Mouse (Mus musculus) hindbrain, embryonic 12.5 days (tissue): ENCODE measurements around the gene Arl5c. TPM values are rescaled to one million over a fixed set of nuclear protein-coding genes. Genes with fewer than 3 reads are reported as not detected.
A peak's percentile ranks its signal among the peaks of the same experiment; 100 is the strongest.

Experiments used
- ATAC-seq: fragments of 200-750 bp; cut with Nextera tagmentation; 2 replicates; pipeline ENCODE4 v1.8.0; 2017; ENCODE audit warnings: moderate TSS enrichment; ENCODE audit not compliant: low FRiP score
- H3K27ac ChIP-seq: fragments of 300-500 bp; sonication (generic); 2 replicates; pipeline ENCODE4 v1.5.1; 2016; ENCODE audit warnings: mild to moderate bottlenecking
- H3K27me3 ChIP-seq: fragments of 300-500 bp; sonication (generic); 2 replicates; pipeline ENCODE4 v1.6.1; 2016; ENCODE audit warnings: mild to moderate bottlenecking
- H3K36me3 ChIP-seq: fragments of 300-500 bp; sonication (generic); 2 replicates; pipeline ENCODE4 v1.6.1; 2016; ENCODE audit warnings: mild to moderate bottlenecking
- H3K4me1 ChIP-seq: fragments of 300-500 bp; sonication (generic); 2 replicates; pipeline ENCODE4 v1.6.1; 2016
- H3K4me2 ChIP-seq: fragments of 300-500 bp; sonication (generic); replicated peaks from 2 replicates; pipeline ENCODE4 v1.6.1; 2016; ENCODE audit warnings: mild to moderate bottlenecking
- H3K4me3 ChIP-seq: fragments of 300-500 bp; sonication (generic); 2 replicates; pipeline ENCODE4 v1.5.1; 2016; ENCODE audit warnings: mild to moderate bottlenecking
- H3K9ac ChIP-seq: fragments of 300-500 bp; sonication (generic); 2 replicates; pipeline ENCODE4 v1.6.1; 2016; ENCODE audit warnings: mild to moderate bottlenecking, moderate library complexity
- H3K9me3 ChIP-seq: fragments of 300-500 bp; sonication (generic); replicated peaks from 2 replicates; pipeline ENCODE4 v1.6.1; 2016; ENCODE audit warnings: mild to moderate bottlenecking
- WGBS: fragments of 180-500 bp; shearing (Covaris S2); methylation state at CpG from one replicate; pipeline ENCODE4 v1.1.7; 2016; 5-methylcytosine and 5-hydroxymethylcytosine counted together
- polyA plus RNA-seq: library from polyadenylated mRNA; unstranded; fragments of >200 nt; fragmentation: Nextera tagmentation; extraction: Ambion mirVana; gene quantifications from 2 replicates; pipeline ENCODE4 v1.2.1, GENCODE M21; 2016

Gene Arl5c
- polyA plus RNA-seq, 1 experiment from 2014 or later: 7.0 TPM

DNA sequence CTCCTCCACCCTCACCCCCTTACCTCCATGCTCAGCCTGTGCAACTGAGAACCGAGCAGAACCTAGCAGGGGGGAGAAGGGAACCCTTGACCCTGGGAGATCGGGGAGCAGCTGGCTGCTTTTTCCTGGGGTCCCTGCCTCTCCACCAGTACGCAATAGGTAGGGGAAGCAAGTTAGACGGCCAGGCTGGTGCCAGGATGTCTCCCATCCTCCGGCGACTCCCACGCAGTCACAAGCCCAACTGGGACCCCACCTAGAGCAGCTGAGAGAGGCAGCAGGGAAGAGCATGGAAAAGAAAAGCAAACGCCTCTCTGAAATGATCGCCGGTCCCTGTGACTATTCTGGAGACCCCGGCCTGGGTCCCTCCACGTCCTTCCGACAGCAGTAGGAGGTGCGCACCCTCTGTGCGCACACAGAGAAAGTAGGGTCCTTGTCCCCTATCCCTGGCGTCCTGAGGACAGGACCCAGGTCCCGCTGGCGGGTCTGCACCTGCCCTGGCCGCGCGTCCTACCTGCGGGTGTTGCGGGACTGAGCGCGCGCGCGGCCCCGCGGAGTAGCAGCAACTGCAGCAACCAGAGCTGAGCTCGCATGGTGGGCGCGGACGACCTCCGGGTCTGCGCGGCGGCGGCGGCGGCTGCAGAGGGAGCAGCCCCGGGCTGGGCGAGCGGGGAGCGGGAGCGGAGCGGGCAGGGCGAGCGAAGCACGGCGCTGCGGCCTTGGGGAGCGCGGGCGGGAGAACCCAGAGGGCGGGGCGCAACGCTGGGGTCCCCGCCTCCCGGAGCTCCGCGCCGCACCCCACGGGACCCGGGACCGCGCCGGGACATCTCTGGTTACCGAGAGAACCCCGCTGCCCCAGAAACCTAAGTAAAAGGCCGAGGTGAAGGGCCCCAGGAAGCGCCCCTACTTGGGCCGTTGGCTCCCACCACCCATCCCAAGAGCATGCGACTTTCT is 10.0 kb downstream of the Arl5c start, which contains the start of gene Plxdc1:
Gene Plxdc1, minus strand, starts transcription at position 718 of the 951 bp plus-strand sequence.
- no peak within 1 kb of the TSS for H3K27ac ChIP-seq
- H3K9me3 ChIP-seq: no peaks in the 10 kb centered on the region
- peaks cover 42% of the 10 kb centered on the region for H3K27me3 ChIP-seq
- ATAC-seq: no peak
- H3K4me2 ChIP-seq: peak within 1 kb of the TSS; percentile 66
- H3K36me3 ChIP-seq: no peaks in the 10 kb centered on the region
- peak within 1 kb of the TSS; percentile 56 for H3K9ac ChIP-seq
- H3K4me3 ChIP-seq: peak within 1 kb of the TSS; percentile 70
- peaks cover 27% of the 10 kb centered on the region for H3K4me1 ChIP-seq
- 3% methylated on average over 72 of the region's 74 CpGs for WGBS

DNA sequence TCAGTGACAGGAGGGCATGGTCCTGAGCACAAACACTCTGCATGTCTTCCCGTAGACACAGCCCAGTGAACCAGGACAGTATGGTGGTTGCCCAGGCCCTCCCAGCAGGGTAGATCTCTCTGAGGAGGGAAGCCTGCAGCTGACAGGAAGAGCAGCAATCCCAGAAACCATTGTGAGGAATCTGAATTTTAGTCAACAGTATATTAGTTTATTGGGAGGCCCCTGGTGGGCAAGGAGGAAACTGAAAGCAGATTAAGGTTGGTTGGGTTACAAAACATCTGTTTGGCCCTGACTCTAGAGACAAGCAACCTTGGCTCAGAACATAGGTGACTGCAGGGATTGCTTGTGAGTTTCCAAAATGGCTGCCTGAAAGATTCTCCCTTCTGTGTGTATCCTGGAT is 12.0 kb downstream of the Arl5c start:
- no peaks in the 10 kb centered on the region for H3K9me3 ChIP-seq
- ATAC-seq: no peak
- H3K36me3 ChIP-seq: no peaks in the 10 kb centered on the region
- H3K4me2 ChIP-seq: no peak overlapping the region
- H3K27me3 ChIP-seq: peaks cover 42% of the 10 kb centered on the region
- 62% methylated on average over 1 of the region's 1 CpGs for WGBS
- peaks cover 16% of the 10 kb centered on the region for H3K4me1 ChIP-seq
- no peak overlapping the region for H3K4me3 ChIP-seq
- H3K9ac ChIP-seq: no peak overlapping the region
- no peak overlapping the region for H3K27ac ChIP-seq

DNA sequence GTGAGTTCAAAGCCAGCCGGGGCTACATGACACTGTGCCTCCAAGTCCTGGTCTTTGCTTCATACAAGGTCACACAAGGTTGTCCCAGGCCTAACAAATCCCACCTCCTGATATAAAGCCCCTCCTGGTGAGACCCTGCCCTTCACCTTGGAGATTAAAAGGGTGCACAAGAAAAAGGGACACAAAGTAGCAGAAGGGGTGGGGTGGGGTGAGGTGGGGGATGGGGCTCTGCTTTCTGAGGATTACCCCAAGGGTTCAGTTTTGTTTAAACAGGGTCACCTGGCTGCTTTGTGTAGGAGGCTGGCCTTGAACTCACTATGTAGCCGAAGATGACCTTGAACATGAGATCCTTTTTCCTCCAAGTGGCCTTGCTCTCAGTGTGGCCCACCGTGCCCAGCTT is 12.5 kb downstream of the Arl5c start:
- ATAC-seq: no peak
- 90% methylated on average over 3 of the region's 3 CpGs for WGBS
- Histone ChIP-seq H3K27ac (no peak overlapping the region), H3K4me1 (peaks cover 16% of the 10 kb centered on the region), H3K27me3 (peaks cover 42% of the 10 kb centered on the region), H3K9me3 (no peaks in the 10 kb centered on the region), H3K36me3 (no peaks in the 10 kb centered on the region), H3K4me3 (no peak overlapping the region), H3K4me2 (no peak overlapping the region), H3K9ac (no peak overlapping the region)

DNA sequence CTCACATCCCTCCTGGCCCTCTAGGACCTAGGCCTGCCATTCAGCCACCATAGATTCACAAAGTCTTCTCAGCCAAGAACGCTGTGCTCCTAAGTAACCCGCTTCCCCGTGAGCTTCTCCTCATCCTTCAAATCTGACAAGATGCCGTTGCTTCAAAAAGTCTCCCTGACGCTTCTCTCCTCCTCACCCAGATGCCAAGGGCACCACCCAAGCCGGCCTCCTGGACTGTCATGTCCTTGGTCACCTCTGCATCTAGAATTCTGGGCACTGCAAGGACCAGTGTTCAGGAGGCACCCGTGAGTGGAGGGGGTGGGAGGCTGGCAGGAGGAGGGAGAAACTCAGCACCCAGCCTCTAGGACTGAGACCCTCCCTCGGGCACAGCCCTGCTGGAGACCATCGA is 13.3 kb downstream of the Arl5c start:
- WGBS: 91% methylated on average over 9 of the region's 9 CpGs
- no peak for ATAC-seq
- H3K36me3 ChIP-seq: no peaks in the 10 kb centered on the region
- no peak overlapping the region for H3K4me3 ChIP-seq
- no peak overlapping the region for H3K4me2 ChIP-seq
- no peaks in the 10 kb centered on the region for H3K9me3 ChIP-seq
- H3K27ac ChIP-seq: no peak overlapping the region
- H3K4me1 ChIP-seq: peaks cover 16% of the 10 kb centered on the region
- H3K27me3 ChIP-seq: peaks cover 42% of the 10 kb centered on the region
- no peak overlapping the region for H3K9ac ChIP-seq

DNA sequence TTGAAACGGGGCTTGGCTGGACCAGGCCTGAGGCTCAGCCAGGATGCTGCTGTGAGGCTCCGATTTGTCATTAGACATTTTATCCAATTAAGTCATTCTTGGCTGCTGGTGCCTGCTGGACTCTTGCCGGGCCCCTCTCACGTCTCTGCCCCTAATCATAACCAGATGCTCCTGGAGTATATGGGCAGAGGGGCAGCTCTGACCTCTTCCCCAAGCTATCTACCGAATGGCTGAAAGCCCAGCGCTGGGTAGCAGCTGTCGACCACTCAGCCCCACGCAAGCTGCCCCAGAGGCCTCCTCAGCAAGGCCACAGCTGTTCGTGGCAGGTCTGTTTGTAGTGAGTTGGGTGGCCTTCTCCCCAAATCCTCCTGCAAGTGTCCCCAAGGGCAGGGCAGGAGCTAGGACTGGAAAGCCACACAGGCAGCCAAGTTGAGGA is 15.4 kb downstream of the Arl5c start:
- Histone ChIP-seq H3K4me2 (no peak overlapping the region), H3K9me3 (no peaks in the 10 kb centered on the region), H3K4me1 (0 out of 2 replicates have a peak, but pooled peaks cover 3% of the 10 kb centered on the region), H3K27ac (no peak overlapping the region), H3K27me3 (peaks cover 25% of the 10 kb centered on the region), H3K36me3 (no peaks in the 10 kb centered on the region), H3K4me3 (no peak overlapping the region), H3K9ac (no peak overlapping the region)
- 48% methylated on average over 9 of the region's 9 CpGs for WGBS
- ATAC-seq: no peak

DNA sequence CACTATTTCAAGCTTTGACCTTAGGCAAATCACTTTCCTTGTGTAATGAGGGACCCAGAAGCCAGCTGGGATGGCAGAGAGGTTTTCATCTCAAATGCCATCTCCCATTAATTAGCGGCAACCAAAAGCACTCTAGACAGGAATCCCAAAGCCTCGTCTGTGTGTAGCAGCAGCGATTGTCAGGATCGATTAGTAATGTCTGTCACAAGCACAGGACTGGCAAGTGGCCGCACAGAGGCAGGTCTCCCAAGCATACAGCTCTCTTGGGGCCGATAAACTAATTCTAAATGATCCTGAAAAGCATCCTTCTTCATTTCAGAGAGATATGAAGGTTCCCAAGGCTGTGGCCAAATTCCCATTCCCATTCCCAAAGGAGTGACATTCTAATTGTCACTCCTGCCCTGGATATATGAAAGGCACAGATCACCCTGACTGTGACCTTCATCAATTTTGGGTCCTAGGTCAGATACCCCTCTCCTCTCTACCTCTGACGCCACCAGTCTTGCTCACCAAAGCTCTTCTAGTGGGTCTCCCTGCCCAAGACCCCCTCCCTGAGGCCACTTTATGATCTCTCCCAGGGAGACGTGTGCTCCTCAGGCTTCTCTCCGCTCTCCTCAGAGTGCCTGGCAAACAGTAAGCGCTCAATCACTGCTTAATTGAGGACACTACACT is 16.0 kb downstream of the Arl5c start:
- Histone ChIP-seq H3K36me3 (no peaks in the 10 kb centered on the region), H3K27ac (no peak overlapping the region), H3K9ac (no peak overlapping the region), H3K9me3 (no peaks in the 10 kb centered on the region), H3K27me3 (peaks cover 19% of the 10 kb centered on the region), H3K4me2 (no peak overlapping the region), H3K4me3 (no peak overlapping the region), H3K4me1 (0 out of 2 replicates have a peak, but pooled peaks cover 3% of the 10 kb centered on the region)
- 67% methylated on average over 10 of the region's 10 CpGs for WGBS
- no peak for ATAC-seq

DNA sequence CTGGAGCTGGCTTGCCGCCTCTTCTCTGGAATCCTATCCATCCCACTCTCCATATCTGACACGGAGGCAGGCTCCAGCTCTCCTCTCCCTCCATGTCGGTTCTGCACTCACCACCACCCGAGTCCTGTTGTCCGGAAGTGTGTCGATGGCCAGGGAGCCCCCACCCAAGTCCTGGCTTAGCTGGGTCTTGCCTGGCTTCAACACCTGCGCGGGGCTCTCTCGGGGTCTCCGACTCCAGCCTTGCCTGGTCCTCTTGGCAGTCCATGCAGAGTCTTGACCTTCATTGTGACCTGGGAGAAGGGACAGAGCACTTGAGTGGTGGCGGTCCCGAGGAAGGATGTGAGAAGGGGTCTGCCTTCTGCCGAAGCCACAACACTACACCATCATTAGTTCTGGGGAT is 17.6 kb downstream of the Arl5c start:
- no peak for ATAC-seq
- 87% methylated on average over 13 of the region's 13 CpGs for WGBS
- no peaks in the 10 kb centered on the region for H3K9me3 ChIP-seq

DNA sequence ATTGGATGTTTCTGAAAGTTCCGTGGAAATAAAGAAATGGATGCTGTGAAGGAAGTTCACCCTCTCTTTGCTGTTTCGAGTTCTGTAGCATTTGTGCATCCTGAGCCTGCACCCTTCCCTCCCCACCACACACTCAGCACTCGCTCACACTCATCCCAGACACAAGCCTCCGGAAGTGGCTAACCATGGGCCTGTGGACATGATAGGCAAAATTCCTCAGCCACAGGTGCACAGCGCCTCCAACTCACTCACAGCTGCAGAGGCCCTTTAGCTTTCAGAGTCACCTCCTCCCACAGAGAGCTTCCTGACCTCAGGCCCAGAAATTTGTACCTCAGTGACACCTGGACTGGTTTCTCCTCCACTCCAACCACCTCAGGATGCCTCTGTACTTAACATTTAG is 18.2 kb downstream of the Arl5c start:
- H3K4me2 ChIP-seq: no peak overlapping the region
- 0 out of 2 replicates have a peak, but pooled peaks cover 3% of the 10 kb centered on the region for H3K4me1 ChIP-seq
- H3K9me3 ChIP-seq: no peaks in the 10 kb centered on the region
- no peaks in the 10 kb centered on the region for H3K36me3 ChIP-seq
- 0 out of 2 replicates have a peak, but pooled peaks cover 2% of the 10 kb centered on the region for H3K27me3 ChIP-seq
- no peak for ATAC-seq
- no peak overlapping the region for H3K4me3 ChIP-seq
- WGBS: 83% methylated on average over 5 of the region's 5 CpGs
- H3K27ac ChIP-seq: no peak overlapping the region
- no peak overlapping the region for H3K9ac ChIP-seq

More for the DNA sequence above, 17.6 kb downstream of the Arl5c start:
- Histone ChIP-seq H3K4me1 (0 out of 2 replicates have a peak, but pooled peaks cover 3% of the 10 kb centered on the region), H3K27ac (no peak overlapping the region), H3K4me3 (no peak overlapping the region), H3K4me2 (no peak overlapping the region), H3K9ac (no peak overlapping the region), H3K27me3 (0 out of 2 replicates have a peak, but pooled peaks cover 6% of the 10 kb centered on the region), H3K36me3 (no peaks in the 10 kb centered on the region)

DNA sequence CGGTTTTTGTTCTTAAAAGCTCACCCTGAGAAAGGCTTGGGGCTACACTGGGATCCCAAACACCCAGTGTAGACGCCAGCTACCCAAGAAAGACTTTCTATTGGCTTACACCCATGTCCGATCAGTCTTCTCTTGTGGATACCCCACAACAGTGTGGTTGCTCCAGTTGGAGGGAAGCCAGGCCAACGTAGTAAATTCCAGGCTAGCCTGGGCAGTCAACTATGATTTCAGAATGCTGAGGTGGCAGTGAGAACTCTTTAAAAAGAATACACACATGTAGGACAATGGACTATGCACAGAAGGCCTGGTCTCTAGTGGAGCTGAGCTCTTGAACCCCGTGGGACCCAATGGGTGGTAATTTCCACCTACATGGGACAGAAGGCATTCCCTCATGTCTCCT is 21.2 kb downstream of the Arl5c start:
- Histone ChIP-seq H3K4me3 (no peak overlapping the region), H3K27ac (no peak overlapping the region), H3K36me3 (no peaks in the 10 kb centered on the region), H3K9ac (no peak overlapping the region), H3K9me3 (no peaks in the 10 kb centered on the region), H3K27me3 (no peaks in the 10 kb centered on the region), H3K4me2 (no peak overlapping the region), H3K4me1 (no peaks in the 10 kb centered on the region)
- 87% methylated on average over 5 of the region's 5 CpGs for WGBS
- ATAC-seq: no peak

DNA sequence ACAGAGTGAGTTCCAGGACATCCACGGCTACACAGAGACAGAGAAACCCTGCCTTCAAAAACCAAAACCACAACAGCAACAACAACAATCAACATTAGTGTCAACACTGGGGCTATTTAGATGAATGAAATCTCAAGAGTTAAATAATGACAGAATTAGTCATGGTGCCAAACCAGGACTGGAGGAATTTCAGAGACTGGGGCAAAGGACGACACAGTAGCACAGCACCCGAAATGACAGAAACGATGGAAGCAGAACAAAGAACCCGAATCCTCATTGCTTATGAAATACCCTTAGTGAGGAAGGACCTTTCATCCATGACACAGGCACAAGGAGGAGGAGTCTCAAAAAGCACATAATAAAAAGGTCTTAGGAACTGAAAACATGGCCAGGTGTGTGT is 21.8 kb downstream of the Arl5c start:
- Histone ChIP-seq H3K27ac (no peak overlapping the region), H3K4me1 (no peaks in the 10 kb centered on the region), H3K4me2 (no peak overlapping the region), H3K36me3 (no peaks in the 10 kb centered on the region), H3K9me3 (no peaks in the 10 kb centered on the region), H3K9ac (no peak overlapping the region), H3K4me3 (no peak overlapping the region), H3K27me3 (no peaks in the 10 kb centered on the region)
- WGBS: 83% methylated on average over 5 of the region's 5 CpGs
- ATAC-seq: no peak

DNA sequence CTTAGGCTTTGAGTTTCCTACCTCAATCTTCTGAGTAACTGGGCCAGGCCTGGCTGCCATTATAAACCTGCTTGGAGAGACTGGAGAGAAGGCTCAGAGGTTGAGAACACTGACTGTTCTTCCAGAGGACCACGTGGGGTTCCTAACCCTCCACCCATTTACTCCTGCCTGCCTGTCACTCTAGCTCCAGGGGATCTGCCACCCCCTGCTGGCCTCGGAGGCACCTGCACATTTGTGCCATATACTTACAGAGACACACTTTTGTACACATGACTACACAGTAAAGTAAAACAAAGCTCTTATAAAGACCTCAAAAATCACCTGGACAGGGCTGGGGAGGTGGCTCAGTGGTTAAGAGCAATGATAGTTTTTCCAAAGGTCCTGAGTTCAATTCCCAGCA is 23.5 kb downstream of the Arl5c start:
- Histone ChIP-seq H3K9me3 (no peaks in the 10 kb centered on the region), H3K4me1 (no peaks in the 10 kb centered on the region; the same call in 1 of the 2 replicates)

DNA sequence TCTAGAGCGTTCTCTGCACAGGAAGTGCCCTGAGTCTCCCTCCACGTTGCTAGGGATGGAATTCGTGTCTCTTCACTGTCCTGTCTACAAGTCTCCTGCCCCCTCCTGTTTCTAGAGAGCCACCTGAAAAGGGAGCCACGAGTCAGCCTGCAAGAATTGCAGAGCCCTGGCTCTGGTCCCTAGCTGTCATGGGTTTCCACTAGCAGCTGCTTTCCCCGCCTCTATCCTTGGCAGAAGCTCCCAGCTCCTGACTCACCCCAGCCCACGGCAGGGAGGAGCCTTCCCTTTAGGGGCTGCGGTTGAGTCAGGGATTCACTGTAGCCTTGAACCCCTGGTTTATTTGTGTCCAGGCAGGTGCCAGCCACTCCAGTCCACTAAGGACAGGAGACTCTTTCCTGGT is 24.7 kb downstream of the Arl5c start:
- H3K27me3 ChIP-seq: no peaks in the 10 kb centered on the region
- H3K9me3 ChIP-seq: no peaks in the 10 kb centered on the region
- no peaks in the 10 kb centered on the region; the same call in 1 of the 2 replicates for H3K4me1 ChIP-seq
- H3K4me3 ChIP-seq: no peak overlapping the region
- H3K27ac ChIP-seq: no peak overlapping the region
- H3K9ac ChIP-seq: no peak overlapping the region
- H3K4me2 ChIP-seq: no peak overlapping the region
- no peaks in the 10 kb centered on the region for H3K36me3 ChIP-seq
- ATAC-seq: no peak
- WGBS: 42% methylated on average over 7 of the region's 7 CpGs

More for the DNA sequence above, 23.5 kb downstream of the Arl5c start:
- Histone ChIP-seq H3K27me3 (no peaks in the 10 kb centered on the region), H3K36me3 (no peaks in the 10 kb centered on the region), H3K9ac (no peak overlapping the region), H3K4me2 (no peak overlapping the region), H3K27ac (no peak overlapping the region), H3K4me3 (no peak overlapping the region)
- WGBS: 70% methylated on average over 2 of the region's 2 CpGs
- no peak for ATAC-seq
